Mouse (Mus musculus): ENCODE results near the gene Sytl3.

Gene Sytl3

DNA sequence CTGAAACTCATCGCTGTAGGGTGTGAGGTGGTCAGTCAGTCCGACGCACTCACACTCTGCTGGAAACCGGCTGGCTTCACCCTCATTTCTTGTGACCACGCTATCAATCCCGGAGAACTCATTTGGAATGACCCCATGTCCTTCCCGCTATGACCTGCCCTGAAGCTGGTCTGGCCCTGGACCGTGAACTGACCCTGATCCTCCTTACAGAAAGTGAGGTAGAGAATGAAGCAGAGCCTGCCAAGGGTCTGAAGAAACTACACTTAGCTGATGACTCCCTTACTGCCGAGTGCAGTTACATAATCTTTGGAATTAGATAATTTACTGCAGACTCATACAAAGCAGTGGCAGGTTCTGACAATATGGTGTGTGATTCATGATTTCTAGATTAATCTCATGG is 96.3 kb downstream of the Sytl3 start:
- no peak for DNase-seq (ENCODE audit: low spot score)

DNA sequence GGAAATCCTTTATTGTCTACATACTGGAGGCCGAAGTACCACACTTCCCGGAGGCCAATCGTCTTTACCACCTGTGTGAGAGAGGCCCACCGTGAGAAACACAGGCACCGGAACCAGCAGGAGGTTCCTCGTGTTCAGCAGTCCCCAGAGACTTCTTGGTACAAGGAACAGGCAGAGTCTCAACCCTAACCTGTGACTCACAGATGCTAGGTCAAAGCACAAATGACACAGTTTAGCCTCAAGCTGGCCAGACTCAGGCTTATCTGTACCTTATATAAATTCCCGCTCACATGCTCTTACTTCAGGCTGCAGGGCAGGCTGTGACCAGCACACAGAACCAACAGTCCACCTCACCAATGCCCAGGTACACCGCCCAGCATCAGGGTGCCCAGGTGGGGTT is 97.0 kb downstream of the Sytl3 start:
- no peak for DNase-seq (ENCODE audit: low spot score)

DNA sequence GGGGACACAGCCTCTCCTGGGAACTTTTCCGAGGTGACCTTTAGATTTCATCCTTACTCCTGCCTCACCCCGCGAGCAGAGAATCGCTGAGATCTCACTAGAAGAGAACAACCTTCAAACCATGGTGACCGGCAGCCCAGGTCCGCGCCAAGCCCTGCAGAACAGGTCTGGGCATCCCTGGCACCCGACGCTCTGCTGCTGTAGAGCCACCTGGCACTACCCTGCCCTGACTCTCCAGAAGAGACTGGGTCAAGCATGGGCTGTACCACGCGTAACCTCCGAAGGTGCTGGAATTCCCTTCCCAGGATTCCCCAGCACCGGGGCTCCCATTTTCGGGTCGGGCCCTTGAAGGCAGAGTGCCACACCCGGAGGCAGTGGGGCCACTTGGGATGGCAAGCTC is 99.0 kb downstream of the Sytl3 start:
- no peak for DNase-seq (ENCODE audit: low spot score)

DNA sequence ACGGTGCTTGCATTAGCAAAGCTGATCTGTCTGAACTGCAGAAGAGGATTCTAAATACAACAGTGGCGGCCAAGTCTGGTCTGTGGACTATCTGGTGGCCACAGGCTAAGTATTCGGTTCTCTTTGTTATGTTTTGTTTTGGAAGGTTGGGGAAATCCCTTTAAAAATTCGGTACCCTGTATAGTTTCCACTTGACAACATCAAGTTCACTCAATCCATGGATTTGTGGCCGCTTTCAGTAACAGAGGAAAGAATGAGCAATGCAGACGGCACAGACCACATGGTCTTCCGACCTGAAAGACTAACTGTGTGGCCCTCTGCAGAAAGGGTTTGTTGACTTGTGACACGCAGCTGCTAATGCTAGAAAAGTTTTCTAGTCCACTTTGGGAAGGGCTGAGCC is 100.0 kb downstream of the Sytl3 start:
- no peak for DNase-seq (ENCODE audit: low spot score)

DNA sequence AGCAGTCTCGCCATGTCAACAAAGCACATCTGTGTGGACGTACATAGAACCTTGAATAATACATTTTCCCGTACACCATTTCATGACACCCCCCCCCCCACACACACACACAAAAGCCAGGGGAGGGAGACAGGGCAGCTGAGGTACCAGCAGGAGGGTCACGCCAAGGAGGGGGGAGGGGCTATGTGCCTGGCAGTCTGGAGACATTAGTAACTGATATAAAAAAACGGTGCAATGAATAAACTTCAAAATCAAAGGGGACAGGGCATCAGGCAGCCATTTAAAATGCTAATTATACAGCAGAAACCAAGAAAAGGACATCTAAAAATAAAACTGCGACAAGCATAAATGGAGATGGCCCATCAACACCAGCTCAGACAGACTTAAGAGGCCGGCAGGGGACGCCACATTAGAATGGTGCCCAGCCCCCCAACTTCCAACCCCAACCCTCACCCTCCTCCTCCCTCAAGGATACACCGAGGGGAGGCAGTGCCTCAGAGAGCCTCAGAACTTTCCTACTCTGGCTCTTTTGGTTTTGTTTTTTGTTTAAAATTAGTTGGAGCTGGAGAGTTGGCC is 100.9 kb downstream of the Sytl3 start:
- DNase-seq (ENCODE audit: low spot score) = no peak

DNA sequence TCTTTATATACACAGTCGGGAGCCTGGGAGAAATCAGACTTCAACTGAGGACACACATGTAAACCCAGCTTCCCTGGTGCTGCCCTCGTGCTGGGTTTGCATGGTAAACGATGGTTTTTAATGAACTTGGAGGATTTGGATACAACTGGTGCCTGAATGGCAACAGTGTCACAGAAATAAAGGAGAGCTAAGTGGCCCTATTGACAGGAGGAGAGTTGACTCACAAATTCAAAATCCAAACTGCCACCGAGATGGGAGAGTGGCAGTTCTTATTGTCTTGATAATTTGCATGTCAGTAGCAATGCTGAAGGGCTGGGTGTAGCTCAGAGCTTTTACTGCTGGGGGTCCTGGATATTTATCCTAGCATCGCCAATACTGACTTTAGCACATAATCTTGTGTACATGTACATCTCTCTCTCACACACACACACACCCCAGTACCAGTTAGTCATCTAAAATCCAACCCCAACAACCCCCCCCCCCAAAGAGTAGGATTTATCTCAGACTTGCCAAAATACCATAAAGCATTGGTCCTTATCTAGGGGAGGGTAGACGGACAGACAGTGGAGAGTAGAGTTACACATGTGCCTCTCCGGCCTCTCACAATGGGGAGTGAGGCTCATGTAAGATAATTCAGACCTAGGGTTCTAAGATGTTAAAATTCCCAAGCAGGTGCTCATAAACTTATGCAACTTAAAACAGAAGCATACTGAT is 104.8 kb downstream of the Sytl3 start:
- no peak for DNase-seq (ENCODE audit: low spot score)

DNA sequence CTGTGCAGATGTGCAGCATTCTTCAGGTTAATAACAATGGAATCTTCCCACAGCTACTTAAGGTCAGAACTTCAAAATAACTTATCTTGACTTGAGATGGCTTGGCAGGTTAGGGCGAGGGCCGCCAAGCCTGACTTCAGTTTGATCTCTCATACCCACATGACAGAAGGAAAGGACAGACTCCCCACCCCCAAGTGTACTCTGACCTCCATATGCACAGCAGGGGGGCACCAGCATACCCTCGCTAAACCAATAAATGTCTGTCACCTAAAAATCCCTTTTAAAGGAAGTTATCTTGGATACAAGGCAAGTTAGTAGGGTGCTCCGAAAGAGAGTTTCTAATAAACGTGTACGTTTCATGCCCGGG is 105.3 kb downstream of the Sytl3 start:
- DNase-seq (ENCODE audit: low spot score) = no peak

DNA sequence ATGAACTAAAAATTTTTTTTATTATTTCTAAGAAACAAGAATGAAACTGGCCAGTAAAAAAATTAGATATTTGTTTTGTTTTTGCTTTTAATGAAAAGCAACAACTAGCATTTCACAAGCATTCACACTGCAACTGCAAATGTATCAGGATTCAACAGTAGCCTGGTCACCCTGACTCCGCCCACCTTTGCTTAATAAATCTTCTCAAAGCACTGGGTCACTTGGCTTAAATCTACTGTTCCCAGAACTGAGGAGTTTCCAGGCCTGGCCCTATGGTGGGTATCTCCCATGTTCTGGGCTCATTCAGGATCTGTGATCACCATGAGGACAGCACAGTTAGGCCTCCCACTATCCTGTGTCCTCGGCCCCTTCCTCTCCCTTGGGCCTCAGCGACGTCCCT is 105.8 kb downstream of the Sytl3 start:
- DNase-seq (ENCODE audit: low spot score) = no peak

DNA sequence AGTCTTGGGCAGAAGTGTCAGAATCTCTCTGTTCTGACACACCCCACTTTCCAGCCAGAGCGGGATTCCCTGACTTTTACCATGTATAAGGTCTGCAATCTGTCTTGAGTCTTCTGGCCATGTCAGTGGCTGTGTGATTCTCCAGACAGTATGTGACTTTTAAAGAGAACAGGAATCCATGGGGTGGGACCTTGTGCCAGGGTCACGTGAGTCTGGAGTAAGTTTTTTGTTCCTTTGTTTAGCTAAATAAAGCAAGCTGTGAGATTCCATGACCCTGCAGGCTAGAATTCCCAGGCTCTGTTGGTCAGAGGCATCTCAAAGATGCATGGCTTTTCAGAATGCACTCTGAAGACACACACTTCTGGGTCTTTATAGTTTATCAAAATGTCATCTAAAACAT is 107.0 kb downstream of the Sytl3 start:
- DNase-seq (ENCODE audit: low spot score) = no peak

DNA sequence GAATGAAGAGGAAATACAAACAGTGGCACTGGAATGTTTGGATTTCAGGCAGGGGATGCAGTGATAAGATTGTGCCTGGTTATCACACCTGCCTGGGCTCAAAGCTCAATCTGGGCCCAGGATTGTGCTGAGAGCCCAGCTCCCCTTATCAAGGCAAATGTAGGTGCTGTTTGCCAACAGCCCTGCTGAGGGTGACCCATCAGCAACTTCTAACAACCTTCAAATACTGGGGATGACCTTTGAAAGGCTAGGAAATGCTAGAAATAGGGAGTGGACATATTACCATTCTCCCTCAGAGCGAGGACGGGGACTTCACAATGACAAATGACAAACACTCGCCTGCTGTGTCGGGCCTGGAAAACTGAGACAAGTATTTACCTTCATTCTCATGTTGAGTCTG is 107.9 kb downstream of the Sytl3 start:
- DNase-seq (ENCODE audit: low spot score) = no peak

DNA sequence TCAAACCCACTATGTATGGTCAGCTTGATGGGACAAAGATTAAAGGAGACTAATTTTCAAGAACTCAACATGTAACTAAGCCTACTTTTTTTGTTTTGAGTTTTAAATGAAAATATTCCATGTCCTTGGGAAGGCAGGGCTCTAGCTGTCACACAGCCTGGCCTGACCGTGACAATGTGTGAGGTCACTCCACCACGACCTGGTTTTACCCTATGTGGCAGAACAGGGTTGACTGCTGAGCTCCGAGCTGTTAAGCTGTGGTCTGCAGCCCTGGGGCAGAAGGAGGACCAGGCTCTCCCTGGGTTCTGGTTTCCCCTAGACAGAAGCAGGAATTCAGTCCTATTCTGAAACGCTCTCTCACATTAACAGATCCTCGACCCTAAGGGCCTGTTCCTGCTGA is 108.9 kb downstream of the Sytl3 start:
- no peak for DNase-seq (ENCODE audit: low spot score)

DNA sequence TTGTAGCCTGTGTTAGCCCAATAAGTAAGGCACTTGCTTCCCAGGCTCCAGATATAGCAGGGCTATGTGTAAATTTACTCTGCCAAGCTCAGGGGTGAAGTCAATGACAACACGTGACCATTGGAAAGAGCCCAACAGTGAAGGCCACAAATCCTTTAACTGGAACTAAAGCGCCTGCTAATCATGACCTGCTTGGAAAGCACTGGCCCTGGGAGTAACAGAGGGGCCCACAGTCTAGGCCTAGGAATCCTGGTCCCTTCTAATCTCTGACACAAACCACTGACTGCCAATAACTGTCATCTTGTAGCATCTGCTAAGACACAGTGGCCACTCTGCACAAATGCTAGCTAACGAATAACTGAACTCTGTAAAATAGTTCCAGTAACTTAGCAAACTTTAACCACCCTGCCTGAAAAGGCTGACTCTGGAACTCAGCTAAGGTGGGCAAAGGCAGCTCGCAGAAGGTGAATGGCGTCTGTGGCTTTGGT is 109.5 kb downstream of the Sytl3 start:
- no peak for DNase-seq (ENCODE audit: low spot score)

DNA sequence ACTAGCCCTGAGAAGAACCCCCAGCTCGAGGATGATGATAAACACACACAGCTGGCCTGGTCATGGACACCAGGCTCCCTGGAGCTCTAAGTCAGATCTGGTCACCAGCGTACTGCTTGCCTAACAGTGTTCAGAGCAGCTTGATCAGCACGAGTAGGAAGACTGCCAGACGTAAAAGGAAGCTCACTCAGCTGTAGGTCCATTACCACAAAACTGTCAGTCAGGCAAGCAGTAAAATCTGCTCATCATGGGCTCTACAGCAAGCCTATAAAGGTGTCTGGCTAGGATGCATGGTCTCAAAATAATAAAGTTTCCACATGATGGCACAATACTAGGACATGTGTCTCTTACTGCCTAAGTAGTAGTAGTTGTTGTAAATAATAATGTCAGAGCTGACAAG is 110.7 kb downstream of the Sytl3 start:
- DNase-seq (ENCODE audit: low spot score) = no peak

DNA sequence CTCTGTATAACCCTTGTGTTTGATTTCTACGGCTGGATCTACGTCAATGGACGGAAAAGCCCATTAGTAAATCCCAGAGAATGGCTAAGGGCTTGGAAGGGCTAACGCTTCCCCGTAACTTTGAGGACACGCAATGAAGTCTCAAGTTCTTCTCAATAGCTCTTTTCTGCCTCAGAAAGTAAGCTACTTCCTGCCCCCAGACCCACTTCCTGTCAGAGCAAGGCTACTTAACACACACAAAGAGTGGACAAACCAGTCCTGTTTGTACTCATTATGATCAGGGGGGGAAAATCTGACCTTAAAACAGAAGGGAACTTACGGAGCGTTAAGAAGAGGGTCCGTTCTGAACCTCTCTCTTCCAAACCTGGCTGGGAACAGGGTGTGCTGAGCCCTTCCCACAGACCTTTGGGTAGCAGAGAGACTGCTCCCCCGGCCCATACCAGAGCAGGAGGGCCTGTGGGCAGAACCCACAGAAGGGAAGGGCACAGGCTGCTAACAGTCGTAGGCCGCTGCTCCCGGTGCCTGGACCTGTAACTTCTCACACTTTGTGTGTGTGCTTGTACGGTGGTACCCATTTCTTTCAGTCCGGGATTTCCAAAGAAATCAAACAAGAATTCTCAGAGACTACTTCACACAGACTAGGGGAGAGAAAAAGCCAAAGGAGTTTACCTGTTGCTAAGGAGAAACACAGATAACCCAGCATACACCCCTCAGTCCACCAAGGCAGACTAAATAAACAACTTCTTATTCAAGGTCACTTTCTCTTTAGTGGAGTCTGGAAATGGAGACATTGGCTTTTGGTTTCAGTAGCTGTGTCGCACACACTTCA is 113.0 kb downstream of the Sytl3 start:
- DNase-seq (ENCODE audit: low spot score) = no peak

DNA sequence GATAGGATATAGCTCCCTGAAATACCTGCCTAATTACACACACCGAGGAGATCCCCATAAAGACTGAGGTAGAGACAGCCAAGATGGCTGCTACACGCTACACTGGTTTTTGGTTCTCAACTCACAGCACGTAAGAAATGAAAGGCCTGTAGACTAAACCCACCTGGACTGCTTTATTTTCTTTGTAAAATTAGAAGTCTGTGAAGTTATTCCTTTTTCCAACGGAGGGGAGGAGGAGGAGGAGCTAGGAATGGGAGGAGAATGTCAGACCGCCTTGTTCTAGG is 113.5 kb downstream of the Sytl3 start:
- no peak for DNase-seq (ENCODE audit: low spot score)

DNA sequence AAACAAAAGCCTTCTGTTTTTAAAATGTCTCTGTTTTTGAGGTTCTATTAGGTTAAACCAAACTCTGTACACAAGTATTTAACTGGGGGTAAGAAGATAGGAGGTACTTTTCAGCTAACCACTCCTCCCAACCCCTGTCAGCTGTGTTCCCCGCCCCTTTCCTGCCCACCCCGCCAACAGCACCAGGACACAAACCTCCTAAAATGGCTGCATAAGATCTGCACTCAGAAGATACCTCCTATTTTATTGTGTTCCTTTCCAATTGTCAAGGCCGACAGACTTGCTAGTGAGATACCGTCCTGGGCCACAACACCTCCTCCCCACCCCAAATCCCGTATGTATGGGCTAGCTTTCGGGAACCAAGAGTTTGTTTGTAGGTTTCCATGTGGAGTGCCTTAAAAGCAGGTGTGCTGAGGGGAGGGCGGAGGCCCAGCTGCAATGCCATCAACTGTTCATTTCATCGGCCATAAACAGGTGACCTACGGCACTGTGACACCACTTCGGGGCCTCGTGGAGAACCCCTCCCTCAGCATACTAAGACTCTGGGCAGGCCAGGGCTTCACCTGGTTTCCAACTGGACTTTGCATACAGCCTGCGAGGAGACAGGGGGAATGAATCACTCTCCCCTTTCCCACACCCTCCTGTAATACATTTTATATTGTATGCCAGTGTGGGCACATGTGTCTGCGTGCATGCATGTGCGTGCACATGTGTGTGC is 114.5 kb downstream of the Sytl3 start:
- DNase-seq (ENCODE audit: low spot score) = no peak

DNA sequence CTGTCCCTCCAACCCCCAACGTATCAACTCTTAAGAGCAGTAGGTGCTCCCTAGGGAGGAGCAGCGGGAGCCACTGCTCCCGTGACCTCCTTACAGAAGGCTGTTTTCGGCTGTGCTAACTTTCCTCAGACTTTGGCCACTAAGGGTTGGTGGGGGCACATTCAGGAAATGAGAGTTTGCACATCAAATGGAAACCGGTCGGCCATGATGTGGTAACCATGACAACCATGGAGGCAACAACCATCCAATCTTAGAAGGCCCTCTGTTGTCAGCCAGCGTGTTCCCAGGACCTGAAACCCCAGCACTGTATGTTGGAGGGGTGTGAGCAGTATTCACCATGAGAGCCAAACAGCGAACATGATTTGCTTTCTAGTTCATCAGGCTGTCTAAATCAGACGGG is 116.3 kb downstream of the Sytl3 start:
- no peak for DNase-seq (ENCODE audit: low spot score)

DNA sequence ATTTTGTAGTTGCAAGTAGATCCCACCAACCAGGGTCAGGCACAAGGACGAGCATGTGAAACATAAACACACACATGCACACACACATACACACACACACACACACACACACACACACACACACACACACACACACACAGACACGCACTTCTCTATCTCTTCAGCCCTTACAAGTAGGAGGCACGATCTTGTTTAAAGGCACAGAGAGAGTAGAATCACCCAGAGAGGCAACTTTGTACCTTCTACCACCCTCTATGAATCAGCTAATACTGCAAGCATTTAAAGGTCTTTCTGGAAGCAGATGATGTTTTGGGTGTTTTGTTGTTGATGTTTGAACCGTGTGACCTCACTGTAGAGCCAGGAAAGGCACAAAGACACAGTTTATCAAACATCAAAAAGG is 116.8 kb downstream of the Sytl3 start:
- no peak for DNase-seq (ENCODE audit: low spot score)

DNA sequence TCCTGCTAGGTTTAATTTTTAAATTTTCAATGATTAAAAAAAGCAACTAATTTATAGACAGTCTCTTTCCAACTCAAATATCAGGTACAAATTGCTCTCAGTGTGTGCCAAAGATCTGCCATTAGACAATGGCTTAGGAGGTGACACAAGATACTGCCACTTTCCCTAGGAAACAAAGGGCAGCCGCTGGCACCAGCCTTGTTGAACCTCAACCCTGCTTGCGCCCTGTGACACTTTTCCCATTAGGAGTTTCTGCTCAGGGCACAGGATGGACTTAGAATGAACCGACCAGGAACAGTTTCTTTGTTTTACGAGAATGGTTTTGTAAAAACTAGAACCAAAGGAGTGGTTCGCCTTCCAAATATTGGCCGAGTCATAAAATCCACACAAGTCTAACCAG is 117.2 kb downstream of the Sytl3 start:
- no peak for DNase-seq (ENCODE audit: low spot score)

DNA sequence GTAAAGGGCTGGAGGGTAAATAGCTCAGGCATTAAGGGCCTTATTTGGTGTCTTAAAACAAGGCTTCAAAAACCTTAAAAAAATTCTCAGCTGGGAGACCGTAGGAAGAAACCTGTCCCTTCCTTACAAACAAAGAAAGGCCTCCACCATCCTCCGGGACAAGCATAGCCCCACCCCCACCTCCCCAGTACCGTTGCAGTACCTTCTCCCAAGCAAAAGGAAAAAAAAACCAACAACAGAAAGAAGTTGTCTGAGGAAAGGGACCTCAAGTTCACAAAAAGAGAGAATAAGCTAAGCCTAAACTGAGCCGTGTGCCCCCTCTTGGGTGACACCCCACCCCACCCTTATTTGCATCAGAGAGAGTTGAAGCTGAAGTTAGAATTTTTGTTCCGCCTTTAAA is 117.7 kb downstream of the Sytl3 start:
- no peak for DNase-seq (ENCODE audit: low spot score)

DNA sequence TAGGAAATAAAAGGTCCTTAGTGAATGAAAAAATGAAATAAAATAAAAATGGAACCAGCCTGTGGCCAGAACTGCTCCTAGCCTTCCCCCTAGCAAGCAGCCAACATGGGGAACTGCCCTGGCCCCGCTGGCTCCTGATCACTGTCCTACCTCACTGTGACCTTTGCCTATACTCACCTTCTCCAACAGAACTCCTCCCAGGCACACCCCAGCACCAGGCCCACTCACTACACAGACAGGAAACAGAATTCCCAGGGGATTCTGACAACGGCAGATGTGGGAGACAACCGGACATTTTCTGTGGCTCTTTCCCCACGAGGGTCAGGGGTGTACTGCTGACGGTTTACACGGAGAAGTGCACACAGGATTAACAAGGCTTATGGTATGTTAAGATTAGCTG is 118.2 kb downstream of the Sytl3 start:
- DNase-seq (ENCODE audit: low spot score) = no peak

DNA sequence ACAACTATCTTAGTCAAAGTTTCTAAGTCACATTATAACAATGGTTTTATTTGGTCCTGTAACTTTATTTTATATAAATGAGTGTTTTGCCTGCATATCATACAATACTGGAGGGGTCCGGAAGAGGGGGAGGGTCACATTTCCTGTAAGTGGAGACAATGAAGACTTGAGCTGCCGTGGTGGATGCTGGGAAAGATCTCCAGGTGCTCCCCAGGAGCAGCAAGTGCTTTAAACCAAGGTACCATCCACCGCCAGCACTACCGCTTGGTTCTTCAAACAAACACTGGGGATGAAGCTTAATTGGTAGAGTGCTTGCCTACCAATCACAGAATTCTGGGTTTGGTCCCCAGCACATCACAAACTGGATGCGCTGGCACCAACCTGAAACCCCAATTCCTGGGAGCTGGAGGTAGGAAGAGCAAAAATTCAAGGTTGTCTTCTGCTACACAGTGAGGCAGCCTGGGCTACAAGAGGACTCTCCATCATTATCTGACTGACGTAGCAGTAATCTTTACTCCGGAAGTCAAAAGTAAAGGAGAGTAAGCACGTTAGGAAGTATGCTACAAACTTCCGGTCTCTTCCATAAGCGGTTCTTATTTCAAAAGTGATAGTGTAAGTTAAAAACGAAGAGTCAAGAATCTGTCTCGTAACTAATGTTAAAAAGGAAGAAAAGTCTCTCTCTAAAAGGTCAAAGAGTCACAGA is 118.9 kb downstream of the Sytl3 start:
- DNase-seq (ENCODE audit: low spot score) = no peak

Data from layer of hippocampus, adult 11-12 months (tissue).